Mouse (Mus musculus): ENCODE results near the gene Rbbp5. TPM values are rescaled to one million over a fixed set of nuclear protein-coding genes. Genes with fewer than 3 reads are reported as not detected.
A peak's percentile ranks its signal among the peaks of the same experiment; 100 is the strongest.

The Rbbp5 gene
- polyA plus RNA-seq, 1 experiment from 2014 or later, result 13.8 TPM

DNA sequence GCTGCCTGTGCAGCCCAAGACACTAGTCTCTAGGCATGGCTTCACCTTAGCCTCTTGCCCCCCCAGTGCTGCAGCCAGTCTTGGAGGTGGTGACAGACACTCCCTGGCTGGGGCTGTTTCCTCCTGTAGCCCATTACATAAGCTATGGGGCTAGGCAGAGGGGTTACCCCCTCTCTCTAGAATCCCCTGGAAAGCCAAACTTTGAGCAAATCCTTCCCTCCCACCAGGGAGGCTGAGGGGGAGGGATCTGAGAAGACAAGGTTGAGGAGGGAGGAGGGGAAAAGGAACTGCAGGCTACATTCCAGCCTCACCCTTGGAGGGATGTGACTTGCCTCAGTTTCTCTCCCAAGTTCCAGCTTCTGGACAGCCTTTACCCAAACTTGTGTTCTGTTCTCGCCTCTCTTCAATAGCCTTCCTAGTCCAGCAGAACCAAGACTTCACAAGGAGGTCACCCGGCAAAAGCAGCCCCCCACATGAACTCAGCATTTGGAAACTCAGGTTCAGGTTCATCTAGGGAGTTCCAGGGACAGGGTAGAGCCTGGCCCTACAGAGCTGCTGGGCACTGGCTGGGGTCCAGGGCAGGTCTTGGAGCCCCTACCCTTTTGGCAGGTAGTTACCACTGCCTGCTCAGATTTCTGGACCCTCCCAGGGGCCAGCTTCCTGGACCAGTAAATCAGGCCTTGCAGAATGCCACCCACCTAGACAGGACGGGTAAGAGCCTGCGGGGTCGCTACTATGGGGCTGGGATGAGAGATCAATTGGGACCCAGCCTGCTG lies 64.8 kb downstream of the Rbbp5 start:
- Histone ChIP-seq H3K4me1 (replicated peaks; ENCODE audit: control insufficient read depth, insufficient read depth) (no peaks in the 10 kb centered on the region), H3K4me3 (ENCODE audit: low read depth, low read length) (no peak overlapping the region), H3K4me2 (replicated peaks; ENCODE audit: low read depth) (no peak overlapping the region), H3K9me3 (ENCODE audit: control insufficient read depth, low read length) (no peaks in the 10 kb centered on the region), H3K36me3 (ENCODE audit: control insufficient read depth, insufficient read depth, low read length) (no peaks in the 10 kb centered on the region), H3K27ac (replicated peaks) (no peak overlapping the region), H3K9ac (ENCODE audit: low read length) (no peak overlapping the region), H3K27me3 (ENCODE audit: control insufficient read depth, insufficient read depth, low read length) (peaks cover 4% of the 10 kb centered on the region; the same call in 1 of the 2 replicates)
- TF ChIP-seq CTCF (IDR thresholded peaks at IDR 0.05; ENCODE audit: low read depth), result no peak
- TF ChIP-seq EP300 (optimal IDR thresholded peaks at IDR 0.05), result no peak
- DNase-seq (ENCODE audit: low spot score) (no peak), ATAC-seq (ENCODE audit: low FRiP score, low TSS enrichment) (0 out of 2 replicates have a peak, but pooled peaks have one; percentile 2)
- WGBS, result 25% methylated on average over 5 of the region's 5 CpGs

DNA sequence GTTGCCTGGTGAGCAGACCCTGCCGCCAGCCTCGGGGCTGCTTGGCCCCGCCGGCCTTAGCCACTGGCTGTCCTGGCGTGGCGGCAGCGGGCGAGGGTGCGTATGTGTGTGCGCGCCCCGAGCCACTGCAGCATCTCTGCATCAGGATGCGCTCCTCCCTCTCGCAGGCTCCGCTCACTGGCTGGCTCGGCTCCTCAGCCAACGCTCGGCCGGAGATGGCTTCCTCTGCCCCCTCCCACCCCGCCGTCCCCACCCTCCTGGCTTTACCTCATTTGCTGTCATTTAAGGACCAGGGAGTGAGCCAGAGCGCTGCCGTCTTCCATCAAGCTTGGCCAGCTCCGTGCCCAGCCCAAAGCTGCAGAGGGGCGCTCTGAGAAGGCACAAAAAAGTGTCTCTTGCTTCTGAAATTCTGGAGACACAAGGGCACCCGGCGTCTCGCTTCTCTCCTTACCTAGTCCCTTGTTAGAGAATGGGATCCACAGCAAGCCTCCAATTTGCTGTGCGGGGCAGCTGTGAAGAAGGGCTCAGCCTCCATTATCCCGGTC lies 65.7 kb downstream of the Rbbp5 start, which contains the start of gene Cntn2:
Gene Cntn2, minus strand, starts transcription at position 495 of the 545 bp plus-strand sequence.
- H3K27ac ChIP-seq (replicated peaks), result no peak within 1 kb of the TSS
- no peaks in the 10 kb centered on the region for H3K36me3 ChIP-seq (ENCODE audit: control insufficient read depth, insufficient read depth, low read length)
- H3K9ac ChIP-seq (ENCODE audit: low read length), result 0 out of 2 replicates have a peak within 1 kb of the TSS, but pooled peaks have one; percentile 23
- 0 out of 2 replicates have a peak within 1 kb of the TSS, but pooled peaks have one; percentile 17 for H3K4me2 ChIP-seq (replicated peaks; ENCODE audit: low read depth)
- no peaks in the 10 kb centered on the region for H3K4me1 ChIP-seq (replicated peaks; ENCODE audit: control insufficient read depth, insufficient read depth)
- no peaks in the 10 kb centered on the region for H3K9me3 ChIP-seq (ENCODE audit: control insufficient read depth, low read length)
- DNase-seq (ENCODE audit: low spot score) (no peak), ATAC-seq (ENCODE audit: low FRiP score, low TSS enrichment) (no peak)
- 3% methylated on average over 30 of the region's 30 CpGs for WGBS
- peaks cover 4% of the 10 kb centered on the region; the same call in 1 of the 2 replicates for H3K27me3 ChIP-seq (ENCODE audit: control insufficient read depth, insufficient read depth, low read length)
- H3K4me3 ChIP-seq (ENCODE audit: low read depth, low read length), result 0 out of 2 replicates have a peak within 1 kb of the TSS, but pooled peaks have one; percentile 12
- TF ChIP-seq EP300 (optimal IDR thresholded peaks at IDR 0.05), result no peak
- no peak for TF ChIP-seq CTCF (IDR thresholded peaks at IDR 0.05; ENCODE audit: low read depth)

DNA sequence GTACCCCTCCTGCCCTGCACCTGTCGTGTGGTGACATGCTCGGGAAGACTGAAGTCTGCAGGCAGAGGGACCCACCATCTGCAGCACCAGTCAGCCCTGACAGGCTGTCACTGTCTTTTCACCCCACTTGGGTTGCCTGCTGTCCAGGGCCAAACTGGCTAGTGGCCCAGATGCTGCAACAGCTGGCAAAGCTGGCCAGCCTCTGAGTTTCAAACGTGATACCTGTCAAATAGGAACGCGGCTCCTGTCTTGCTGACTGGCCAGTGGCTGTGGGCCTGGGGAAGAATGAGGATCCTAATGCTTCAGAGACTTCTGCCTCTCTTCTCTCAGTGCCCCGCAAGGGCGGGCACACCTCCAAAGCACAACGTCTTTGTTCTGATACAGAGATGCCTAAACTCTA lies 66.6 kb downstream of the Rbbp5 start:
- no peak overlapping the region for H3K4me2 ChIP-seq (replicated peaks; ENCODE audit: low read depth)
- H3K36me3 ChIP-seq (ENCODE audit: control insufficient read depth, insufficient read depth, low read length), result no peaks in the 10 kb centered on the region
- H3K9ac ChIP-seq (ENCODE audit: low read length), result no peak overlapping the region
- H3K4me1 ChIP-seq (replicated peaks; ENCODE audit: control insufficient read depth, insufficient read depth), result no peaks in the 10 kb centered on the region
- WGBS, result 77% methylated on average over 8 of the region's 8 CpGs
- no peaks in the 10 kb centered on the region for H3K9me3 ChIP-seq (ENCODE audit: control insufficient read depth, low read length)
- no peak for DNase-seq (ENCODE audit: low spot score)
- no peak for ATAC-seq (ENCODE audit: low FRiP score, low TSS enrichment)
- H3K27me3 ChIP-seq (ENCODE audit: control insufficient read depth, insufficient read depth, low read length), result peaks cover 4% of the 10 kb centered on the region; the same call in 1 of the 2 replicates
- TF ChIP-seq CTCF (IDR thresholded peaks at IDR 0.05; ENCODE audit: low read depth) (no peak), EP300 (optimal IDR thresholded peaks at IDR 0.05) (no peak)
- H3K27ac ChIP-seq (replicated peaks), result no peak overlapping the region
- H3K4me3 ChIP-seq (ENCODE audit: low read depth, low read length), result no peak overlapping the region

Other genes starting within 250 kb of the Rbbp5 start
- 0.19 TPM in 1 of 2 replicates, not detected in the other for gene Gm10188, start 247.6 kb upstream of the Rbbp5 start, polyA plus RNA-seq (2015; fragmentation: Nextera tagmentation; extraction: Ambion mirVana)
- 0.31 and 0.34 TPM in 2 replicates for gene Klhdc8a, start 178.7 kb upstream of the Rbbp5 start, polyA plus RNA-seq (2015; fragmentation: Nextera tagmentation; extraction: Ambion mirVana)
- gene Nuak2, start 161.2 kb upstream of the Rbbp5 start, polyA plus RNA-seq (2015; fragmentation: Nextera tagmentation; extraction: Ambion mirVana), result 4.5 and 6.2 TPM in 2 replicates
- 2.4 and 2.6 TPM in 2 replicates for gene Tmcc2, start 86.1 kb upstream of the Rbbp5 start, polyA plus RNA-seq (2015; fragmentation: Nextera tagmentation; extraction: Ambion mirVana)
- gene Dstyk, start 59.8 kb upstream of the Rbbp5 start, polyA plus RNA-seq (2015; fragmentation: Nextera tagmentation; extraction: Ambion mirVana), result 5.2 and 5.5 TPM in 2 replicates
- 0.56 and 0.76 TPM in 2 replicates for gene Tmem81, start 28.9 kb downstream of the Rbbp5 start, polyA plus RNA-seq (2015; fragmentation: Nextera tagmentation; extraction: Ambion mirVana)
- 0.04 and 0.13 TPM in 2 replicates for gene Cntn2, start 65.9 kb downstream of the Rbbp5 start, polyA plus RNA-seq (2015; fragmentation: Nextera tagmentation; extraction: Ambion mirVana)